Mouse (Mus musculus) testis, postnatal 10 days (tissue): ENCODE results near the gene Hspb6.

Experiments used
- DNase-seq: peaks from one replicate; pipeline ENCODE4 v3.0.0; 2021; ENCODE audit warnings: low spot score

The Hspb6 gene

DNA sequence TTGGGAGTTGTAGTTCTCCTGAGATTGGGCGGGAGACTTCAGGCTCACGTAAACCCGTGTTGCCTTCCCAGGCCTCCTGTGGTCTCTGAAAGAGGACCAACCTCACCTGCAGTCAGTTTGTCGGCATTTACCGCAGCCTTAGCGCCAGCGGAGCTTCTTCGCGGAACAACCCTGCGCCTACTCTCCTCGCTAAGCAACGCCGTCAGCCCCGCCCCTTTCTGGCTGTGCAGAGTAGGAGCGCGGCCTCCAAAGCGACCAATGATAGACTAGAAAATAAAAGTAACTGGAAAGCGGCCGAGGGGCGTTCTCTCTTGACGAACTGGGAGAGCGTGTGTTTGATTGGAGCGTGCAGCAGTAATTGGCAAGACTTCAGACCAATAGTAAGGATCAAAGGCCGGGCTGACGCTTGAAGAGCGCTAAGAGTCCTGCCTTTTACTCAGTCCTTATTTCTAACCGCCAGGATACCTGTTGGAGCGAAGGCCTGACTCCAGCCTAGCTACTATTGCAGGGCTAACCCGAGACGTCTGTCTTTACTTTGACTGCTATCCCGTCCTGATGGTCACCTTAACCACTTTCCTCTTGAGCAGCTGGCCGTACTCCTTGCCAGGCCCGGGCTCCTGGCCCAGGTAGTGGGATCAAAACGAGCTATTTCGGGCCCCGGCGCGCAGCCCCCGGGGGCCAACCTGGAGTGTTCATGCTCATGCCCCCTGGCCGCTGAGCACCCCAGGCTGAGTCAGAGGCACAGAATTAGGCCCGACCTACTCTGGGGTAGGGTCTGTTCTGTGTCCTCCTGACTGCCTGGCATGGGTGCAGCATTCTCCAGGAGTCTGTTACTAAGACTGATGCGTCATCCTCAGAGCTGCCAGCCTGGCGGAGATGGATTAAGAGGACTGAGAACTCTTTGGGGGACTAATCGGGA lies at the start of gene Hspb6, which contains the start of gene Proser3:
TSS of gene Hspb6 (plus strand) at position 77 of the 919 bp plus-strand sequence.
TSS of gene Proser3 (minus strand) at position 198 of the 919 bp plus-strand sequence.
- DNase-seq = peak; percentile 98

GRCm38 (mm10) chr7:30508061-30508460 lies 43.9 kb upstream of the Hspb6 start:
- DNase-seq = no peak

DNA sequence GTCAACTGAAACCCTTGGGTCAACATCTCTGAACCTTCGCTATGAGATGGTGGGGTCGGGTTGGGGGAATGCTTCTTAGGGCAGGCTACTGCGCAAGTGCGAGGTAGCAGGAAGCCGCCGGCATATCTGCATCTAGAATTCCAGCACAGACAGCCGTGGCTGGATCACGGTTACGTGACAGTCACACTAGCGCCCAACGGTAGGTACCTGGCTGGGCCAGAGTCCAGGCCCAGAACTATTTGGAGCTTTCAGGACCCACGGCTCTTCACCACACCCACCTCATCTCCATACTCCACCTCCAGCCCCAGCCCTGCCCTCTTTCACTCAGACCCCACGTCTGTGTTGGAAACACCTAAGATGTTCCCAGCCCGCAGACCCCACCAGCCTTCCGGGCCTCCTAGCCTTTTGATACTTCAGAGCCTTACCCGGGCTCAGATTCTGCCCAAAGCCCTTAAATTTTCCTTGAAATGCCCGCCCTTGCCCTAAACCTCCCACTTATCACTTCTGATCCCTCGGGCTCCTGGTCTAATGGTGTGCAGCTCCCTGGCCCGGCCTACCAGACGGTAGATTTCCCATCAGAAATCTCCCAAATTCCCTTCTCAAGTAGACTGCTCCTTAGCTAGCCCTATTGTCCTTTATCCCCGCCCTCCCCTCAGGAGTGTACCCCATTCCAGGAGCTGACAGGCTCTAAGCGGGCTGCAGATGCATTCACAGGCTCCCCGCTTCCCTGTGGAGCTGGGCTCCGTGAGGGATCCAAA lies 36.8 kb upstream of the Hspb6 start:
- DNase-seq = no peak

DNA sequence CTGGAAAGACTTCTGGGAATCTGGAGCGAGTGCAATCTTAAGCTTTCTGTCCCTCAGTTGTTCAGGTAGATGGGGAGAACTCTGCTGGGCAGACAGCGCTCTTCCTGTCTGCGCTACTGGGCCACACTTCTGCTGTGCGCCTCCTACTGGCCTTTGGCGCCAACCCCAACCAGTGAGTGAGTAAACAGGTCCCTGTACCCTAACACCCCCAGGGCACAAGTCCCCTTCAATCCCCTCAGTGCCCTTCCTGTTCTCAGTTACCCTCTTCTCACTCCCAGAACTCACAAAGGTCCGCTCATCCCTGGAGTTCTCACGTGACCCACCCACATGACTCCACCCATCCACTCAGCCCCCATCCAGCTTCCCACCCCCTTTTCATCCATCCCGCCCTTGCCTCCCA lies 33.7 kb upstream of the Hspb6 start:
- DNase-seq = no peak

- peak; percentile 63 for DNase-seq
Observed at GRCm38 (mm10) chr7:30520396-30520795, 31.6 kb upstream of the Hspb6 start.

DNA sequence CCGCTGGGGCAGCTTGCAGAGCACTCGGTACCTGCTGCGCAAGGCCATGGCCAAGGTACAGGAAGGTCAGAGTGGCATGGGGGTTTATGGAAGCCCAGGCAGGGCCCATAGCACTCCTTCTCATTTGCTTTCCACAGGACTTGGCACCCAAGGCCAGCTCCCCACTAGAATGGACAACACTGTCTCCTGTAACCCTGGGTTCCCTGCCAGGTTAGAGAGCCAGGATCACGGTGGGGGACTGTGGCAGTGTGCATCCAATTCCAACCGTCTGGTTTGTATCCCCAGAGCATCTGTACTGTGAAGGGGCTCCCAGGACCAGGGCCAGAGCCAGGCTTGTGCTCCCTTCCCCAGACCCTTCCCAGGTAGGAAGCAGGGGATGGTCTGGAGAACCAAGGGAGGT lies 31.1 kb upstream of the Hspb6 start:
- peak; percentile 42 for DNase-seq

DNA sequence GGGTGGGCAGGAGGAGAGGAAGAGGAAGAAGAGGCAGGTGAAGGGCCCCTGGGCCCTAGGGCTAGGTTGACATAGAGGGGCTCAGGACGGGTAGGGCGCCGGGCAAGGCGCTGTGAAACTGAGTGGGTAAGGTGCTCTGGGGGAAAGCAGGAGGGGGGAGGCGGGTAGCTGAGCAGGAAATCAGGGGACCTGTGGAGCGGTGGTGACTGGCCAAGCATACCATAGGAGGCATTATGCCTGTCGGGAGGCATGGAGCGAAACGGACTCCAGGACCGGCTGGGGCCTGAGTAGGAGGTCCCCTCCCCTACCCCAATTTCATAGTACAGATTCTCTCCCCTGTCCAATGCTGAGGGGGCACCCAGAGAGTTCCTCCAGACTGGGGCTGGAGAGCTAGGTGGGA lies 29.1 kb upstream of the Hspb6 start:
- peak; percentile 41 for DNase-seq

GRCm38 (mm10) chr7:30524487-30524886 lies 27.5 kb upstream of the Hspb6 start:
- DNase-seq = no peak

- no peak for DNase-seq
Observed at GRCm38 (mm10) chr7:30525954-30526353, 26.0 kb upstream of the Hspb6 start.

DNA sequence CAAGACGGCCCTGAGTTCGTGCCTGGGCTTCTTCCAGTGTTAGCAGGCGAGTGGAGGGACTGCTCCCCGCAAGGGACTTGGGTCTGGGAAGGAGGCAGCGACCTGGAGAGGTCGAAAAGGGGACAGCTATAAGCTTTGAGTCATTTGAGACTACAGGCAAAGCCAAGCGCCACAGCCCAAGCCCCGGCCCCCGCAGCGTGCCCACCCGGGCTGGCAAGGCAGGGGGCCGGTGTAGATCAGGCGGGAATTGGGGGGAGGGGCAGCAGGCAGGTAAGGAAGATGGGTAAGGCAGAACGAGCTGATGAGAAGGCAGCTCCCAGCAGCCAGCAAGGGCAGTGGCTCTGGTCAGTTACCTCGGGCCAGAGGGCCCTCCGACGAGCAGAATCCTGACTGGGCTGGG lies 25.6 kb upstream of the Hspb6 start:
- peak; percentile 53 for DNase-seq

GRCm38 (mm10) chr7:30526981-30527380 lies 25.0 kb upstream of the Hspb6 start:
- no peak for DNase-seq

GRCm38 (mm10) chr7:30531291-30531815 lies 20.6 kb upstream of the Hspb6 start:
- DNase-seq = peak; percentile 34

DNA sequence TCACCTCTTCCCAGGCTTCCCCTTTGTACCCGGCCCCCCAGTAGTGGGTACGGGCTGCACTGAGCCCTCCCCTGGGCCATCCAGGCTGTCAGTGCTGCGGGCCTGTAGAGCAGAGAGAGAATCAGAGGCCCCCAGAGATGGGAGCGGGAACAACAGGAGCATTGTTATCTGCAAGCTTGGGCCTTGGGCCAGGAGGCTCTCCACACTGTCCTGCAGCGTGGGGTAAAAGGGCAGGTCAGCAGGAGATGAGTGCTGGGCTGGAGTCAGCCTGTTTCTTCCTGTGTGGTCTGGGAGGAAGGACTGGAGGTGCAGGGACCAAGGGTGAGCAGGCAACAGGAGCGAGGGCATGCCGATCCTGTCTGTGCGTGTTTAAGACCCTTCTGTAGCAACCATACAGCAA lies 19.0 kb upstream of the Hspb6 start:
- DNase-seq = peak; percentile 88

DNA sequence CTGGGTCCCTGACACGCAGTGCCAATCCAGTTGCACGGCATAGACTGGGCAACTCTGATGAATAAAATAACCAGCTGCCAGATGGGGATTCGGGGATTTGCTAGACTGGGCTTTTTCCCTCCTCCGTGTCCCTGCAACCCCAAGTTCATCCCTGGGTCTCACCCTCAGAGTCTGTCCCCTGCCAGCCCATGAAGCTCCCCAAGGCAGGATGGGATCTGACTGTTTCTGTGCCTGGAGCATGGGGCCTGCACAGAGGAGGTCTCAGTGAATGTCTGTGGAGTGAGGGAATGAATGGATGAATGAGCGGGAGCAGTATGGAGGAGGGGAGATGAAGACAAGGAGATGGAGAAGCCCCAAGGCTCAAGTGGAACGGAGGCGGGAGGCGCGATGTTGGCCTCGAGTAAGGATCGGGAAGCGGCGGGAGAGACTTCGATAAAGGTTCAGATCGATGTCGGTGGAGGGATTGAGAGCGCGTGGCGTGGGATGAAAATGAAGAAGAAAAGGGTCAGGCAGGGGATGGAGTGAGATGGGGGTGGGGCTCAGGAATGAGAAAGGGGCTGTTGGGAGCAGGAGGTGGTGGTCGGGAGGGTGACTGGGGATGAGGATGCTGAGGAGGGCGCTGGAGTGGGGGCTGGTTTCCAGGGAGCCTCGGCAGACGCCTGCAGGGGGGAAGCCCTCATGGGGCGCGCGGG lies 17.9 kb upstream of the Hspb6 start:
- DNase-seq = peak; percentile 37

- peak; percentile 97 for DNase-seq
Observed at GRCm38 (mm10) chr7:30534633-30535577, 17.1 kb upstream of the Hspb6 start, which contains the start of gene Arhgap33. Gene Arhgap33, minus strand, starts transcription at chr7:30535060.

DNA sequence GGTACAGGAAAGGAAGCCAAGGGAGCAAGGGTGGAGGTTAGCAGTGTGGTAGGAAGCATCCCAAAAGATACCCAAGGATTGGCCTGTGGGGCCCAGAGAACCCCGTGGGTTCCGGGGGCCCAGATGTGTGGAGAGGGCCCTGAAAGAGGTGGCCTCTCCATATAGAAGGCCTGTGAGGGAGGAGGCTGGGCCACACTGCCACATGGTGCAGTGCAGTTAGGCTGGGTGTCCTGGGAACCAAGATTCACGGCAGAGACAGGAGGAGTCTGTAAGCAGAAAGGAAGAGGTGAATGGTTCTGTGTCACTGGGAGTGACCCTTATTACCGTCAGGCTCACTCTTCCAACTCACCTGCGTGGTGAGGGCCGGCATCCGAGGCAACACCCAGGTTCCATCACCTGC lies 11.4 kb upstream of the Hspb6 start:
- DNase-seq = peak; percentile 34

- DNase-seq = no peak
Observed at GRCm38 (mm10) chr7:30544327-30544726, 7.7 kb upstream of the Hspb6 start.

DNA sequence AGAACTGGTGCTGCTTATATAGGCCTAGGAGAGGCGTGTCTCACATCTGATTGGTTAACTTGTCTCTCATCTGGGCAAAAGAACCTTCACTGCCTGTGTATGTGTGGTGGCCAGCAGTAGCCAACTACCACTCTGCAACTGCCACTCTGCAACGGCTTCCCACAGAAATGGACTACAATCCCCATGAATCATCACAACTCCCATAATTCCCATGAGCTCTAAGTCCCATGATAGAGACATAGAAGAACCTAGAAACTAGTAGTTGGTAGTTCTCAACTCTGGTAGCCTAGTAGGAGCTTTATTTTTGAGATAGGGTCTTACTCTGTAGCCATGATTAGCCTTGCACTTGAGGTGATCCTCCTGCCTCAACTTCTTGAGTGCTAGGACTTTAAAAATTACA lies 2.1 kb upstream of the Hspb6 start:
- DNase-seq = no peak

DNA sequence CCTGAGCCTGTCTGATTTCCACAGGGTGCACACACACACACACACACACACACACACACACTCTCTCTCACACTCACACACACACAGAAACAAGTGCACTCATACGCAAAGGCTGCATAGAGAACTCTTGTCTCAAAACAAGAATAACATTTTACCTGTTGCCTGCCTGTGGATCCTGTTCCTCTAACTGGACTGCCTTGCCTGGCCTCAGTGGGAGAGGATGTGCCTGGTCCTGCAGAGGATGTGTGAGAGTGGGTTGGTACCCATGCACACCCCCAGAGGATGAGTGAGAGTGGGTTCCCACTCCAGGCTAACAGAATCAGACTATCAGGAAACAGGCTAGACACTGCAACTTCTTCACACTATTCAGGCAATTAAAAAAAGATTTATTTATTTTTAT lies 1.4 kb upstream of the Hspb6 start:
- no peak for DNase-seq

GRCm38 (mm10) chr7:30551445-30552101 lies 405 bp upstream of the Hspb6 start:
- DNase-seq = no peak
